Mouse (Mus musculus) ES-E14 (cell line): ENCODE measurements at regions not wholly inside any gene's neighbourhood (a gene's known extent, or its start where the extent isn't known, plus 50 kb on each side); places are given as distances from the start of the nearest gene placed in this dataset.

Source experiments
- DNase-seq: peaks from one replicate; pipeline ENCODE4 v3.0.0-alpha.2; 2013; ENCODE audit warnings: low read depth, low spot score
- H3K27ac ChIP-seq: 2 replicates; pipeline ENCODE4 v1.5.1; 2012; ENCODE audit warnings: low read depth, mild to moderate bottlenecking, low read length, moderate library complexity, mixed read lengths; ENCODE audit not compliant: poor library complexity, insufficient read depth, severe bottlenecking
- H3K36me3 ChIP-seq: 2 replicates; pipeline ENCODE4 v1.6.1; 2012; ENCODE audit warnings: mild to moderate bottlenecking, low read length, moderate library complexity, mixed read lengths; ENCODE audit not compliant: control insufficient read depth, poor library complexity, insufficient read depth, severe bottlenecking
- H3K4me1 ChIP-seq, 2 experiments: fragments of 150-350 bp in 1 of 2; sonication (generic) in 1 of 2; 2 replicates each; pipeline ENCODE4 v1.6.1; 2012; ENCODE audit warnings: low read length in 2 of 2, mild to moderate bottlenecking in 1 of 2, mixed read lengths in 1 of 2; ENCODE audit not compliant: control insufficient read depth in 2 of 2, insufficient read depth in 2 of 2, poor library complexity in 1 of 2
- H3K4me3 ChIP-seq, 2 experiments: fragments of 150-350 bp in 1 of 2; sonication (generic) in 1 of 2; 2 replicates each; pipeline ENCODE4 v1.5.1; 2012; ENCODE audit warnings: low read length in 2 of 2, low read depth in 1 of 2, mild to moderate bottlenecking in 1 of 2, mixed read lengths in 1 of 2; ENCODE audit not compliant: insufficient read depth in 1 of 2, poor library complexity in 1 of 2, severe bottlenecking in 1 of 2
- H3K9ac ChIP-seq: 2 replicates; pipeline ENCODE4 v1.6.1; 2012; ENCODE audit warnings: low read depth, mild to moderate bottlenecking, low read length, mixed read lengths; ENCODE audit not compliant: poor library complexity, insufficient read depth, severe bottlenecking
- H3K9me3 ChIP-seq: fragments of 150-350 bp; sonication (generic); 2 replicates; pipeline ENCODE4 v1.6.1; 2012; ENCODE audit warnings: low read depth, mild to moderate bottlenecking, low read length; ENCODE audit not compliant: control insufficient read depth, insufficient read depth
- CHD2 ChIP-seq: IDR thresholded peaks from 2 replicates; pipeline ENCODE4 v1.6.1; 2014; ENCODE audit warnings: mild to moderate bottlenecking, low read depth, low read length, inconsistent platforms
- HCFC1 ChIP-seq: IDR thresholded peaks from 2 replicates; pipeline ENCODE4 v1.6.1; 2012; ENCODE audit warnings: low read length, inconsistent platforms, borderline replicate concordance; ENCODE audit not compliant: insufficient read depth
- MAFK ChIP-seq: IDR thresholded peaks from 2 replicates; pipeline ENCODE4 v1.6.1; 2014; ENCODE audit warnings: mild to moderate bottlenecking, low read depth, low read length, inconsistent platforms; ENCODE audit not compliant: insufficient read depth
- ZC3H11A ChIP-seq: IDR thresholded peaks from 2 replicates; pipeline ENCODE4 v1.6.1; 2012; ENCODE audit warnings: low read depth, mild to moderate bottlenecking, inconsistent platforms, low read length, borderline replicate concordance
- ZNF384 ChIP-seq: IDR thresholded peaks from 2 replicates; pipeline ENCODE4 v1.6.1; 2012; ENCODE audit warnings: low read depth, low read length, inconsistent platforms
- in situ Hi-C, 2 experiments: fragments of 600-800 bp; cut with MboI; formaldehyde crosslinking; loops; one replicate each; pipeline ENCODE4 v1.15.1; 2025; ENCODE audit warnings: low sequenced_read_pairs in 2 of 2, inconsistent platforms in 1 of 2; ENCODE audit not compliant: unreplicated experiment in 2 of 2

DNA sequence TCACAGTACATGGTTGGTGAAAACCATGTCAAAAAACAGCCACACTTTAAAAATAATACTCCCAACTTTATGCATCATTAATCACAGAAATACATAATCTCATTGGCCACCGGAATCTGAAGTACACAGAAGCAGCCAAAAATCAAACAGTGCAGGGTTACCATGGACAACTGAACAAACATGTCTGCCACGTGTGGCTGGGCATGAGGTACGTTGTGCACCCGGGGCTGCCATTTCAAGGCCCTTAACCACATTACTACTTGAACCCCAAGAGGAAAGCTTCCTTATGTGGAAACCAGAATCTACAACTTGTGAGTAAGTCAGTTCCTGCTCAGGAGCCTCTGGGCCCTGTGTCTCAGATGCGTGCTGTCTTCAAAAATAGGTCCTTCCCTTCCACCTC is 289.9 kb downstream of the Fam49a start:
- Histone ChIP-seq H3K36me3 (no peaks in the 10 kb centered on the region), H3K9me3 (no peaks in the 10 kb centered on the region), H3K4me1 (no peaks in the 10 kb centered on the region), H3K4me3 (no peak overlapping the region), H3K9ac (no peak overlapping the region), H3K27ac (no peak overlapping the region)
- no peak for DNase-seq
- in situ Hi-C loops = no loop called here
- TF ChIP-seq MAFK (no peak), ZNF384 (no peak), CHD2 (no peak), HCFC1 (no peak), ZC3H11A (no peak)

DNA sequence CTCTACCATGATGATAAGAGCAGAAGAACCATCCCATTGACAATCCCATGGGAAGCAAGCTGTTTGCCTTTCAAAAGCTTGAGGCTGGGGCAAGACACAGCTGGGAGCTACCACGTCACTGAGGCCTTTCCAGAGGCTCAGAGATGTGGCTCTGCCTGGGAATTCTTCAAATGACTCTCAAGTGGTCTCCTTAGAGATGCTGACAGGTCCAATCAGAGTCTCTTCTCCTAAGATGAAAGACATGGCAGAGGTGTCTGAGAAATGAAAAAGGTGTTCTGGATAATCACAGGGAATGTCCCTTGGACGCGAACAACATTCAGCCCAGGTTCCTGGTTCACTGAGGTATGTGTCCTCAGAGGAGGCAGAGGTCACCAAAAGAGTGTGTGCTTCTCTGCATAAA is 287.7 kb downstream of the Fam49a start:
- in situ Hi-C loops = no loop called here
- Histone ChIP-seq H3K4me1 (no peaks in the 10 kb centered on the region), H3K36me3 (no peaks in the 10 kb centered on the region), H3K9ac (no peak overlapping the region), H3K27ac (no peak overlapping the region), H3K4me3 (no peak overlapping the region), H3K9me3 (no peaks in the 10 kb centered on the region)
- no peak for TF ChIP-seq MAFK
- no peak for TF ChIP-seq ZC3H11A
- TF ChIP-seq ZNF384 = no peak
- TF ChIP-seq CHD2 = no peak
- TF ChIP-seq HCFC1 = no peak
- no peak for DNase-seq

DNA sequence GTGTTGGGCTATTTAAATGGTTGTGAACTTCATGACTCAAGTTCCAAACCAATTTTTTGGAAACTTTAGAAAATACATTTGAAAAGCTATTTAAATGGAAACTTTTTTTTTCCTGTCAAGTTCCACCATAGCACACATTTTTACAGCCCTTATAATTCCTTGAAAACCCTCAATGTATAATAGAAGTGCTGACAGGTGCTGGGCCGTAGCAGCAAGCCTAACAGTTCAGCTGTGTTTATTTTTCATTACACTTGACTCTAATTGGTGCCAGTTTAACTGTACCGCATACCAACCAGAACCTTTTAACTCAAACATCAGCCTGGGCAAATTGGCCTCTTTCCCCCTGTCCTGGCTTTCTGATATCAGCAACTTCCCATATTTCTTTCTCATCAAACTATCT is 286.7 kb downstream of the Fam49a start:
- Histone ChIP-seq H3K9me3 (no peaks in the 10 kb centered on the region), H3K4me1 (no peaks in the 10 kb centered on the region), H3K9ac (no peak overlapping the region), H3K4me3 (no peak overlapping the region), H3K27ac (no peak overlapping the region), H3K36me3 (no peaks in the 10 kb centered on the region)
- in situ Hi-C loops = no loop called here
- TF ChIP-seq ZC3H11A = no peak
- TF ChIP-seq ZNF384 = no peak
- TF ChIP-seq HCFC1 = no peak
- TF ChIP-seq CHD2 = no peak
- TF ChIP-seq MAFK = no peak
- no peak for DNase-seq

- H3K9me3 ChIP-seq = no peaks in the 10 kb centered on the region
- H3K4me3 ChIP-seq = no peak overlapping the region
- DNase-seq = no peak
- no peak overlapping the region for H3K27ac ChIP-seq
- no peaks in the 10 kb centered on the region for H3K36me3 ChIP-seq
- H3K9ac ChIP-seq = no peak overlapping the region
- TF ChIP-seq ZNF384 = no peak
- no peaks in the 10 kb centered on the region for H3K4me1 ChIP-seq
- in situ Hi-C loops = no loop called here
These were observed 285.5 kb downstream of the Fam49a start for GRCm38 (mm10) chr12:12547477-12547876.

DNA sequence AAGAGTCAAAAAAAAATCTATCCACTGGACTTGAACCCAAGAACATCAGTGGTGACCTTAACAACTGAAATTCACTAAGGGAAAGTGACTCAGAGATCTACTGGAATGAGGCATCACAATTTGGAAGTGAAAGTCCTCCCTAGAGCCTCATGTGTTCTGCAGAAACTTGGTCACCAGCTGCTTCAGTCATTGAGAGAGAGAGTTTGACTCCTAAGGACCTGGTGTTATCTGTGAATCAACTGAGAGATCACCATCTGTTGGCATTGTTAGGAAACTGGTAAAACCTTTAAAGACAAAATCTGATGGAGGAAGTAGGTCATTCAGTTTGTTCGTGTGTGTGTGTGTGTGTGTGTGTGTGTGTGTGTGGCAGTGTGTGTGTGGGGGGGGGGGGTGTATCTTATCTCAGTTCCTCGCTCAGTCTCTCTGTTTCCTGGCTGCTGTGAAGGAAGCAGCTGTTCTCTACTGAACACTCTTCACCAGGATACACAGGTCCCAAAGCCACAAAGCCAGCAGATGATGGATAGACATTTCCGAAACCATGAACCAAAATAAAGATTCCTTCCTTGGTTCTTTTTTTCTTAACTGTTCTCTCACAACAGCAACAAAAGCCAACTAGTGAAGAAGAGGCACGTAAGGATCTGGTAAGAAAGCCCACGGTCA is 284.6 kb downstream of the Fam49a start:
- Histone ChIP-seq H3K4me3 (no peak overlapping the region), H3K27ac (no peak overlapping the region), H3K36me3 (no peaks in the 10 kb centered on the region)

More for the DNA sequence above, 284.6 kb downstream of the Fam49a start:
- H3K9ac ChIP-seq = no peak overlapping the region
- H3K9me3 ChIP-seq = no peaks in the 10 kb centered on the region
- H3K4me1 ChIP-seq = no peaks in the 10 kb centered on the region
- in situ Hi-C loops = no loop called here
- TF ChIP-seq MAFK = no peak
- TF ChIP-seq CHD2 = no peak
- TF ChIP-seq ZNF384 = no peak
- TF ChIP-seq ZC3H11A = no peak
- TF ChIP-seq HCFC1 = no peak
- no peak for DNase-seq
